Mouse (Mus musculus) heart, postnatal 0 days (tissue): ENCODE data around the gene Rps25. TPM values are rescaled to one million over a fixed set of nuclear protein-coding genes. Genes with fewer than 3 reads are reported as not detected.
"Not testable (repeated sequence)": the region's sequence is repeated elsewhere in the genome, so short reads cannot be mapped to it uniquely, and the experiment has no call there.

Experiments used
- ATAC-seq: fragments of 200-750 bp; cut with Nextera tagmentation; 2 replicates; pipeline ENCODE4 v1.8.0; 2017; ENCODE audit warnings: low read depth, moderate number of reproducible peaks, moderate library complexity; ENCODE audit not compliant: insufficient read depth
- DNase-seq: peaks from one replicate; pipeline ENCODE4 v3.0.0-alpha.2; 2016; ENCODE audit warnings: low spot score
- H3K27ac ChIP-seq: fragments of 300-500 bp; sonication (generic); 2 replicates; pipeline ENCODE4 v1.5.1; 2014; ENCODE audit warnings: low read depth, mild to moderate bottlenecking
- H3K27me3 ChIP-seq: fragments of 300-500 bp; sonication (generic); 2 replicates; pipeline ENCODE4 v1.6.1; 2014; ENCODE audit warnings: low read length, mixed read lengths; ENCODE audit not compliant: control insufficient read depth, insufficient read depth
- H3K36me3 ChIP-seq: fragments of 300-500 bp; sonication (generic); replicated peaks from 2 replicates; pipeline ENCODE4 v1.6.1; 2014; ENCODE audit warnings: low read length, mixed read lengths; ENCODE audit not compliant: control insufficient read depth, insufficient read depth
- H3K4me1 ChIP-seq: fragments of 300-500 bp; sonication (generic); 2 replicates; pipeline ENCODE4 v1.6.1; 2014; ENCODE audit warnings: antibody characterized with exemption; ENCODE audit not compliant: control insufficient read depth, insufficient read depth
- H3K4me2 ChIP-seq: fragments of 300-500 bp; sonication (generic); 2 replicates; pipeline ENCODE4 v1.6.1; 2014; ENCODE audit warnings: low read depth, mild to moderate bottlenecking, low read length, moderate library complexity
- H3K4me3 ChIP-seq: fragments of 300-500 bp; sonication (generic); 2 replicates; pipeline ENCODE4 v1.5.1; 2014; ENCODE audit warnings: low read depth, low read length
- H3K9ac ChIP-seq: fragments of 300-500 bp; sonication (generic); replicated peaks from 2 replicates; pipeline ENCODE4 v1.6.1; 2014; ENCODE audit warnings: low read depth, low read length, mixed read lengths
- H3K9me3 ChIP-seq: fragments of 300-500 bp; sonication (generic); replicated peaks from 2 replicates; pipeline ENCODE4 v1.6.1; 2016; ENCODE audit warnings: low read length; ENCODE audit not compliant: control insufficient read depth
- CTCF ChIP-seq: IDR thresholded peaks from 2 replicates; pipeline ENCODE4 v1.5.1; 2016; ENCODE audit warnings: antibody characterized with exemption, control low read depth, low read depth
- EP300 ChIP-seq: IDR thresholded peaks from 2 replicates; pipeline ENCODE4 v1.6.1; 2016; ENCODE audit warnings: antibody characterized with exemption, low read depth
- WGBS: fragments of 180-500 bp; shearing (Covaris S2); extraction: QIAGEN DNeasy Blood & Tissue Kit; methylation state at CpG from one replicate; pipeline ENCODE4 v1.1.7; 2014; 5-methylcytosine and 5-hydroxymethylcytosine counted together
- polyA plus RNA-seq: library from polyadenylated mRNA; unstranded; fragments of >200 nt; fragmentation: Nextera tagmentation; extraction: Ambion mirVana; gene quantifications from 2 replicates; pipeline ENCODE4 v1.2.1, GENCODE M21; 2015
- total RNA-seq: library from RNA; depleted of rRNA; stranded (reverse); fragments of >200 nt; gene quantifications from 2 replicates; pipeline ENCODE4 v1.2.3, GENCODE M21; 2014; ENCODE audit warnings: low replicate concordance

Rps25 gene
- total and polyA plus RNA-seq, 2 experiments from 2014 or later: 464 to 1,421 TPM

DNA sequence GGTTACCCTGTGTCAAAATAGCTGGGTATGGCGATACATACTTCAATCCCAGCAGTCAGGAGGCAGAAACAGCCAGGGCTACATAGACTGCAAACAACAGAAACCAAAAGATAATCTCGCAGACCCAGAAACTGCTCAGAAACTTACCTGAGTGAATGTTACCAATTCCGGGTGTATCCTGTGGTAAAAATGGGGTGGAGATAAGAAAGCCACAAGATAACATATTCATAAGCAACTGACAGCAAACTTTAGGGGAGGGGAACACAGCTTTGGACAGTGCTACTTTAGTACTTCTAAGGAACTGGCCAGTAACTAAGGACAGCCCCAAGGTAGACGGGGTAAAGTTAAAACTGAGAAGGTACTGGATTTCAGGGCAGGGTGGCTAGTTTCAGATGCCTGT is 5.4 kb downstream of the Rps25 start:
- Histone ChIP-seq H3K27ac (no peak overlapping the region), H3K36me3 (peaks cover 58% of the 10 kb centered on the region), H3K4me3 (no peak overlapping the region), H3K4me1 (peaks cover 16% of the 10 kb centered on the region), H3K9ac (no peak overlapping the region), H3K9me3 (no peaks in the 10 kb centered on the region), H3K27me3 (no peaks in the 10 kb centered on the region), H3K4me2 (no peak overlapping the region)
- no peak for ATAC-seq
- WGBS: 70% methylated on average over 4 of the region's 4 CpGs
- TF ChIP-seq CTCF (no peak), EP300 (no peak)
- no peak for DNase-seq

DNA sequence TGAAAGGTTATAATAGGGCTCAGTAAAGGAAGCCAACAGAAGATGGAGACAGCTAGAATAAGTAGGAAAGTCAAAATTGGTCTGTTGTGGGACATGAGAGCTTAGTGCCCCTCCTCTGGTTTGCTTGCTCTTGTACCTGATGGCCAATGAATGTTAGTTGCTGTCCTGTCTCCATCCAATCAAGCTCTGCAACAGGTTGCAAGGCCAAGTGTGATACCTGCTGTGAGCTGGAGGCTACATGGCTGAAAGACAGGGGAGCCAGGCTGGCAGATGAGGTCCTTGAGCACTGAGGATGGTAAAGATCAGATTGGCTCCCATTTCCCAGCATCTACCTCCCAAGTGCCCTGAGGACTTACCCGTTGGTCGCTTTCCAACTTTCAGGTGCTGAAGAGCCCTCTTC is 5.8 kb downstream of the Rps25 start:
- Histone ChIP-seq H3K4me1 (peaks cover 16% of the 10 kb centered on the region), H3K9ac (no peak overlapping the region), H3K9me3 (no peaks in the 10 kb centered on the region), H3K4me3 (no peak overlapping the region), H3K4me2 (no peak overlapping the region), H3K36me3 (peaks cover 58% of the 10 kb centered on the region), H3K27ac (no peak overlapping the region), H3K27me3 (no peaks in the 10 kb centered on the region)
- no peak for TF ChIP-seq CTCF
- TF ChIP-seq EP300: no peak
- DNase-seq: no peak
- 64% methylated on average over 2 of the region's 2 CpGs for WGBS
- ATAC-seq: no peak

- Histone ChIP-seq H3K4me3 (peak overlapping the region; percentile 87), H3K36me3 (peaks cover 24% of the 10 kb centered on the region), H3K4me1 (peaks cover 5% of the 10 kb centered on the region), H3K27ac (peak overlapping the region; percentile 76), H3K9me3 (no peaks in the 10 kb centered on the region), H3K27me3 (no peaks in the 10 kb centered on the region), H3K9ac (peak overlapping the region; percentile 73), H3K4me2 (peak overlapping the region; percentile 84)
- ATAC-seq (peak; percentile 44), DNase-seq (no peak)
- 5% methylated on average over 26 of the region's 26 CpGs for WGBS
- TF ChIP-seq CTCF (no peak), EP300 (no peak)
Observed at GRCm38 (mm10) chr9:44417156-44417891, 10.4 kb downstream of the Rps25 start.

- H3K9me3 ChIP-seq: no peaks in the 10 kb centered on the region
- H3K9ac ChIP-seq: peak overlapping the region; percentile 73
- H3K36me3 ChIP-seq: peaks cover 18% of the 10 kb centered on the region
- ATAC-seq (peak; percentile 98), DNase-seq (peak; percentile 93)
- H3K27me3 ChIP-seq: no peaks in the 10 kb centered on the region
- peak overlapping the region; percentile 87 for H3K4me3 ChIP-seq
- peaks cover 5% of the 10 kb centered on the region for H3K4me1 ChIP-seq
- under 1% methylated on average over 38 of the region's 38 CpGs for WGBS
- peak overlapping the region; percentile 76 for H3K27ac ChIP-seq
- TF ChIP-seq EP300 (no peak), CTCF (peak; percentile 63)
- H3K4me2 ChIP-seq: peak overlapping the region; percentile 84
Observed at GRCm38 (mm10) chr9:44417892-44418363, 11.0 kb downstream of the Rps25 start.

DNA sequence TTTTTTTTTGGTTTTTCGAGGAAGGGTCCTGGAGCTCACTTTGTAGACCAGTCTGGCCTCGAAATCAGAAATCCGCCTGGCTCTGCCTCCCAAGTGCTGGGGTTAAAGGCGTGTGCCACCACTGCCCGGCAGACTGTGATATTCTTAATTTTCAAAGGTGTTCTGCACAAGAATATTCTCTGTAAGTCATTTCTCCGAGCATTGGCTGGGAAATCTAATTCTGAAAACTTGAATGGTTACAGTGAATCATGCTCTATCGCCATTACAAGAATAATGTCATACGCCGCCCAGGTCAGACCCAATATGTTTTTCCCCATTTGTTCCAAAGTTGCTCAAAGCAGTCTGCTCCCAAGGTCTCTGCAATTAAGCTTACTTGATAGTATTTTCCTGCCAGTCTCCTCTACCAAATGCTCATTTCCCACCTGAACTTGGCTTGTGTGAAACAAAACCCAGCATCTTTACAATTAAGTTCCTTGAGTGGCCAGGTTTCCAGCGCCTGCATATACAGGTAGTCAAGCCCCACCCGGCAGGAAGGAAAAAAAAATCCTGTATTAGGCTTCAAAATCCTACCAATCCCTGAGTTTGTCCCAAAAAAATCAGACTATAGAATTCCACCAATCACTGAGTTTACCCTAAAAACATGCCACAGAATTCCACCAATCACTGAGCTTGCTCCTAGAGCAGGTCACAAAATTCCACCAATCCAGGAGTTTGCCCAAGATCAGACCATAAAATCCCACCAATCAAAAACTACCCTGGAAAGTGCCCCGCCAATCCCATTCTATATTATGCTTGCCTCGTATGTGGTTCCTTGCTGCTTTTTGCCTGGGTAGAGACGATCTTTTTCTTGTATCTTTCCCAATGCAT is 11.8 kb downstream of the Rps25 start, which contains the start of gene Ccdc84:
TSS of gene Ccdc84 (minus strand) at position 51 of the 867 bp plus-strand sequence.
- no peak for DNase-seq
- WGBS: 73% methylated on average over 14 of the region's 14 CpGs
- H3K27me3 ChIP-seq: no peaks in the 10 kb centered on the region
- peak within 1 kb of the TSS; percentile 84 for H3K4me2 ChIP-seq
- H3K36me3 ChIP-seq: peaks cover 9% of the 10 kb centered on the region; the same call in 1 of the 2 replicates
- peak within 1 kb of the TSS; percentile 73 for H3K9ac ChIP-seq
- peaks cover 5% of the 10 kb centered on the region for H3K4me1 ChIP-seq
- no peak for ATAC-seq
- TF ChIP-seq EP300 (no peak), CTCF (no peak)
- no peaks in the 10 kb centered on the region for H3K9me3 ChIP-seq
- H3K27ac ChIP-seq: peak within 1 kb of the TSS; percentile 76
- H3K4me3 ChIP-seq: peak within 1 kb of the TSS; percentile 87

- not testable (repeated sequence) for H3K4me2 ChIP-seq, DNase-seq, H3K4me3 ChIP-seq, H3K27me3 ChIP-seq, H3K27ac ChIP-seq, H3K9ac ChIP-seq, H3K36me3 ChIP-seq, H3K4me1 ChIP-seq, H3K9me3 ChIP-seq, ATAC-seq
- WGBS: 91% methylated on average over 9 of the region's 9 CpGs
Observed at GRCm38 (mm10) chr9:44419730-44420129, 12.8 kb downstream of the Rps25 start.
